ENCODE assay signal across 8 mouse cellular contexts in the genomic region with DNA sequence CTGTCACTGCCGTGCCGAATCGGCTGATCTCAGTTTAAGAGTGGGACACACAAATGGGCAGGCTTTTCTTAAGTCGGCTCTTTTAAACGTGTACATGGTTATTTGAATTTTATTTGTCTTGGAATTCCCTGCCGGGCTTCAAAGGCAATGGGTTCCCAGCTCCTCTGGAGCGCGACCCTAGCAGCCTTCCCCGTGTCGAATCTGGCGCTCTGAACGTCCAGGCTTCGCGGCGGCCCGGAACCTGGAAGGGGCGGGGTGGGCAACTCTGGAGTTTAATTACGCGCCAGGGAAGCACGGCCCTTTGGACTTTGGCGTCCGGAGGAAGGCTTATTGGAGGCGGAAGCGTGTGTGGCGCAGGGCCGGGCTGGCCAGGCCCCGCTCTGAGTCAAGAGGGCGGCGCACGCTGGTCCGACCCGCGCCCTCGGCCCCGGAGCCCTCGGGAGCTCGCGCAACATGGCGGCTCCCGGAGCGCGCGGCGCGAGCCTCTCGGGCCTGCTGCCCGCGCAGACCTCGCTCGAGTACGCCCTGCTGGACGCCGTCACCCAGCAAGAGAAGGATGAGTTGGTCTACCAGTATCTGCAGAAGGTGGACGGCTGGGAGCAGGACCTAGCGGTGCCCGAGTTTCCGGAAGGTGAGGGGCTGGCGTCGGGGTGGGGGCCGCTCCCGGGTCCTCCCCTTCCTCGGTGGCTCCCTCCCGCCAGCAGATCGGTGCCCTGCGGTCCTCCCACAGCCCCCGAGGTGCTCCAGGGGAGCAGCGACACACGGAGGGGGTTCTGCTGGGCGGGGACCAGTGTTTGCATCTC. TPM values are rescaled to one million over a fixed set of nuclear protein-coding genes. Genes with fewer than 3 reads are reported as not detected.
DNase-seq lines count a peak whose midpoint lies in the region; ATAC-seq lines count a peak whose summit lies in the region.

Gene Nhlrc2, plus strand, starts transcription at position 32 of the 803 bp plus-strand sequence.

- H3K4me3 ChIP-seq in hindbrain, embryonic 13.5 days = peak within 1 kb of the TSS; percentile 96

- peak; percentile 85 for ATAC-seq in hindbrain, embryonic 13.5 days (ENCODE audit: low FRiP score)

- H3K27ac ChIP-seq in hindbrain, embryonic 13.5 days = peak within 1 kb of the TSS; percentile 95

- peak within 1 kb of the TSS; percentile 64 for H3K4me2 ChIP-seq in hindbrain, embryonic 13.5 days

- H3K36me3 ChIP-seq in hindbrain, embryonic 13.5 days = peaks cover 30% of the 10 kb centered on the region

- peak; percentile 80 for DNase-seq in T-cell, adult 2 months (ENCODE audit: low spot score)
- peak; percentile 81 to 85 for DNase-seq in cerebellum, postnatal 36 days
- peak; percentile 64 to 65 for DNase-seq in frontal cortex, postnatal 25 days (ENCODE audit: low spot score in 2 of 2)
- DNase-seq in layer of hippocampus, postnatal 25 days (ENCODE audit: extremely low spot score in 1 of 2, low spot score in 1 of 2) = peak; percentile 74 to 77
- DNase-seq in lung, postnatal 36 days = peak; percentile 95
- DNase-seq in retina, embryonic 14.5 days (ENCODE audit: low spot score) = peak; percentile 86
- DNase-seq in thymus, postnatal 36 days = peak; percentile 73 to 78

- no peaks in the 10 kb centered on the region for H3K9me3 ChIP-seq in hindbrain, embryonic 13.5 days

- under 1% methylated on average over 69 of the region's 69 CpGs for WGBS in hindbrain, embryonic 13.5 days

- H3K9ac ChIP-seq in hindbrain, embryonic 13.5 days = peak within 1 kb of the TSS; percentile 97

- H3K27me3 ChIP-seq in hindbrain, embryonic 13.5 days = no peaks in the 10 kb centered on the region

- peaks cover 25% of the 10 kb centered on the region for H3K4me1 ChIP-seq in hindbrain, embryonic 13.5 days (replicated peaks)

RNA-seq across cellular contexts. Expression of gene Nhlrc2, which starts in this region (rescaled TPM):
- 9.7 and 10.1 TPM in 2 replicates for polyA plus RNA-seq in hindbrain, embryonic 13.5 days (2015; fragmentation: Nextera tagmentation; extraction: Ambion mirVana)
- total RNA-seq in layer of hippocampus, postnatal 25 days (2021) = 10 to 100 TPM; 10.4 to 12.2 TPM

Comparison
In these comparisons a context has a peak if more than half of its experiments do, and no peak if none do; other contexts are left out.
1. Peak in every context shown above with its lines: DNase-seq, ATAC-seq, H3K4me3 ChIP-seq and H3K27ac ChIP-seq.